Mouse (Mus musculus) gastrocnemius, adult 8-10 months (tissue): ENCODE results near the gene Pih1d1. TPM values are rescaled to one million over a fixed set of nuclear protein-coding genes. Genes with fewer than 3 reads are reported as not detected.

Experiments
- DNase-seq, 2 experiments: peaks; one replicate each; pipeline ENCODE4 v3.0.0; 2022; ENCODE audit warnings: low spot score in 2 of 2
- total RNA-seq, 4 experiments: library from RNA; stranded (reverse); gene quantifications; 2 replicates each; pipeline ENCODE4 v1.2.4; 2022

Pih1d1 gene
- total RNA-seq, 4 experiments from 2014 or later: 34.6 to 42.1 (median 38.3) TPM

DNA sequence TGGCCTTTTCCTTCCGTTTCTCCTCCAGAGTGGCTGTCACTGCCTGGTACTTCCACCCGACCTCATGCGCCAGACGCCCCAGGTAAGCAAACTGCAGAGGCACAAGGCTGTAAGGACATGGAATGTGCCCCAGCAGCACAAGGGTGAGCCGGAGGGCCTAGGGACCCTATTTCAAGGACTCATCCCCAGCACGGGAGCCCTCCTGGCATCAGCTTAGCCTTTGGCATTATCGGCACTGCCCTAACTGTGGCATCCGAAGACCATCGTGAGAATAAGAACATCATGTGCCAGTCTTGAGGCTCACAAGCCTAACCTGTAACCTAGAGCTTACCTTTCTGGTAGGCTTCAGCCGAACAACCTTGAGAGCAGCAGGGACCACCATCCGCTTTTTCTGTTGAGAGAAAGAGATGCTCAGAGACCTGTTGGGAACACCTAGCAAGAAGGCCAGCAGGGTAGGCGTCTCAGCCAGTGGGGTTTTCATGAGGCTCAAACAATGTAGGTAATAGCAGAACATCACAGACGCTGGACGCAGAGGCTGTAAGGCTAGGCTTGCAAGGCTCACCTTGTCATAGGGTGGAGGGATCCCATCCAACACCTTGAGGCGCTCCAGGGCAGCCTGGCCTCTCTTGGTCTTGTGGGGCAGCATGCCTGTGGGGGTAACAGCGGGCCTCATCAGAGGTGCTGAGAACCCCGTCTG is 27.8 kb upstream of the Pih1d1 start:
- DNase-seq: no peak

DNA sequence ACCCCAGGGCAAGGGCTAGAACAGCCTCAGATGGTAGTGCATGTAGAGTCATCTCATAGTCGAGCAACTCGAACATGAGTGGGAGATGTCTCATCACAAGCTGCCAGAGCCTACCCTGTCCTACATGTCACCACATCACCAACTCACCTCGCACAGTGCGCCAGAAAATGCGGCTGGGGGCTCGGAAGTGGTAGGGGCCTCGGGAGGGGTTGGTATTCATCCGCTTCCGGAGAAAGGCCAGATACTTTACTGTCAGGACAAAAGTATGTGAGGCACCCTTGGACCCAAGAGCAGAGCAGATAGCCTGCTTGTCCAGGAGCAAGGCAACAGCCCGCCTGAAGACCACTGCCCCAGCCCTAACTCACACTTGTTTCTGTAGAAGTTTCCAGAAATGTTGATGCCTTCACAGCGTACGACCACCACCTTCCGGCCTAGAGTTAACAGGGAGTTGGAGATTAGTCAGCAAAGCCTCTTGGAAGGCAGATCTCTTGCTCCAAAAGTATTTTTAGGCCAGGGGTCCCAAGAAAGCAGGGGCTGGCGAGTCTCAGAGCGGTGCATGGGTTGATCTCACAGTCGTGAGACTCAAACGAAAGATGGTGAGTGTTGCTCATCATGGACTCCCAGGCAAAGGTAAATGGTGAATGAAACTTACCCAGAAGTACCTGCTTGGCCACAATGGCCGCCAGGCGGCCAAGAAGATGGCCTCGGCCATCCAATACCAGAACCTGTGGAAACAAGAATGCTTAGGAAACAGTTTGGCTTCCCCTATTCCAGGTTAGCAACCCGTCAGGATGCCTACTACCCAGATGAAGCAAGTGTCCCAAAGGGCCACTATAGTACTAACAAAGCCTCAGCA is 27.0 kb upstream of the Pih1d1 start:
- DNase-seq: no peak

DNA sequence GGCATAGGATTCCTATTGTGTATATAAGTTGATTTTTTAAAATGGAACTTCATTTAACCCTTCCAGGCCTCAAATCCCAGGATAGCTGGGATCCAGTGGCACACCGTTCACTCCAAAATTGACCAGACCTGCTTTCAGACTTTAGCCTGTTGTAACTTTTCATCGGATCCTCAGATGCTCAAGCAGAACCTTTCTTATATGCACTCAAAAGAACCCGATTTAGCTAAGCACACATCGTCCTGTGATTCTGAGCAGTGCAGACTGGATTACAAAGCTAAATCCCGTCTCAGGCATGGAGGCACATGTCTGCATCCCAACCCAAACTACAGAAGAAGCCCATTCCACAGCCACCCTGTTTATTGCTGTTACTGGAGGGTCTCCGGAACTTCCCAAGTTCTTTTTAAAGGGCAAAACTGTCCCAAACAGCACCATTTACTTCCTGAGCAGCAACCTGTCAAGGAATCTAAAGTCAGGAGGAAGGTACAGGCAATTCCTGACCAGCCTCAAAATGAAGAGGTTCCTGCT is 26.3 kb upstream of the Pih1d1 start:
- no peak for DNase-seq

DNA sequence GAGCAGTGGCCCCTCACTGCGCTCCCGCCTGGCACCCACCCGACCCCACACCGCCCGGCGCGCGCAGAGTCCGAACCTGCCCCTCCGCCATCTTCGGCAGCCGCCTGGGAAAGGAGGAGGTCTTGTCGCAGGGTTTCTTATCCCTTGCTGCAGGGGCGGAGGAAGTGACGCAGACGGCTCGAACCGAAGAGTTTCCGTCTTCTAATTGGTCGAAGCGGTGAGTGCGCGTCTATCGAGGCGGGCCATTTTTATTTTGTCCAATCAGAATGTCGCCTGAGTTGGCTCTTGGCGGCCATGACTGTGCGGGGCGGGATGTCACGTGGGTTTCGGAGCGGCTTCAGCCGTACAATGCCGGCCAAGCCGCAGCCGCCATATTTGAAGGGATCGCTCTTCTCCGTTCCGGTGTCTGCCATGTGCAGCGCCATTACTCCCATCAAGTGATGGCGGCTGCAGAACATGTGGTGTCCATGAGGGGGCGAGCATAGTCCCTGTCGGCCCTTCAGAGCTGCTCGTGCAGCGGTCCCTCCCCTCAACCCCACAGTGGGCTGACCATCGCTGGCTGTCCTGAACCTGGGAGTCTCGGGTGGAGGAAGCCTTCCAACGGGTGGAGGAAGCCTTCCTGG is 25.4 kb upstream of the Pih1d1 start, which contains the start of gene Rpl13a:
Gene Rpl13a (minus strand): TSS at position 138 of the 623 bp plus-strand sequence.
- DNase-seq: peak; percentile 98 to 99

DNA sequence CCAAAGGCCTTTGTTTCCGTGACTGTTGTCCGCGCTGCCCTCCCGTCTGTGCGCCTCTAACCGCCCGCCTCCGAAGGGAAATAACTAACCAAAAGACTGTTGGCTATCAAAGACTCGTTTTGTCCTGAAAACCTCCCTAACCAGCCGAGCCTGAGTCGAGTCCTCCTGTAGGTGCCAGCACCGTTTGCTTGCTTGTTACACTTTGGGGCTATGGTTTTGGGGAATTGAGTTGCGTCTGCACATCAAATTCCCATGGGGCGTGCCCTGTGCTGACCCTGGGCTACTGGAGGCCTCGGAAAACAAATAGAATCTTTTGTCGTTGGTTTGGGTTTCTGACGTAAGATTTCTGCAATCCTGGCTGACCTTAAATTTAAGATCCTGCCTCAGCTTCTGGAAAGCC is 24.8 kb upstream of the Pih1d1 start:
- DNase-seq: no peak

DNA sequence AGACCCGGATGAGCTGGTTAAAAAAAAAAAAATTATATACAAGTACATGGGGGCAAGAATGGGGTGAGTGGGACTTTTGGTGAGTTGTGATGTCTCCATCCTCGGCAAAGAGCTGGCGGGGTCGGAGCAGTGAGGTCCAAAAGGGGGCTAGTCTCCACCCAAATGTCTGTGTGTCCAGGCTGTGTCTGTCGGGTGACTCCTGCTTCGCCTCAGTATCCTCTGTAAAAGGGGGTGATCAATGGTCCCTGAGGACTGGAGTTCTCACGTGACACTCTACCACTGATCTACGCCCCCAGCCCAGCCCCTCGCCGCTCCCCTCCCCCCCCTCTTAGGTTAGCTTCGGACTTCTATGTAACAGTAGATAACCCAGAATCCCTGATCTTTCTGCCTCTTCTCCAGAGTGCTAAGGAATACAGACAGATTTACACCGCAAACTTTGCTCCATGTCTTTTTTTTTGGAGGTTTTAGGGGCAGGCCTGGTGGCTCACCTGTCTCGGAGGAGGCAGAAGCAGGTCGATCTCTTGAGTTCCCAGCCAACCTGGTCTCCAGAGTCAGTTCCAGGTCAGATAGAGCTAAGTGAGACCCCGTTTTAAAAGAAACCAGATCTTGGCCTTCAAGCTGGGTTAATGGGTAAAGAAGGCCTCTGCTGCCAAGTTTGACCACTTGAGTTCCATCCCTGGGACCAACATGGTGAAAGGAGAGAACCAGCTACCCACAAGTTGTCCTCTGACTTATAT is 24.2 kb upstream of the Pih1d1 start:
- no peak for DNase-seq

DNA sequence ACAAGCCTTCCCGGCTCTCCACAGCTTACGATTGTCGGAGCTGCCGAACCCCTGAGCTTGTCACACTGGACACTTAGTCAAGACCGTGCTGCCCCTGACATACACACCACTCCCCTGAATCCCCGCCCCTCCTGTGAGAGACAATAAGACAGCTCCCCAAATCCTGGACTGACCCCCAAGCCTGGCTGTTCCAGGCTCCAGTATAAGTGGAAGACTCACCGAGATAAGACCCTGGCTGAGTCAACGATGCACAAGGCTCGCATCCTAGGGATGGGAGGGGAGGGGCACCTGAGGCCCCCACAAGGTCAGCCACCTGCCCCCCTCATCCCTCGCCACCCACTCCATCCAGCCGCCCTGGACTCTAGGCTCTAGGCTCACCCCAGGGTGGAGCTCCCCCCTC is 22.3 kb upstream of the Pih1d1 start:
- DNase-seq: no peak

DNA sequence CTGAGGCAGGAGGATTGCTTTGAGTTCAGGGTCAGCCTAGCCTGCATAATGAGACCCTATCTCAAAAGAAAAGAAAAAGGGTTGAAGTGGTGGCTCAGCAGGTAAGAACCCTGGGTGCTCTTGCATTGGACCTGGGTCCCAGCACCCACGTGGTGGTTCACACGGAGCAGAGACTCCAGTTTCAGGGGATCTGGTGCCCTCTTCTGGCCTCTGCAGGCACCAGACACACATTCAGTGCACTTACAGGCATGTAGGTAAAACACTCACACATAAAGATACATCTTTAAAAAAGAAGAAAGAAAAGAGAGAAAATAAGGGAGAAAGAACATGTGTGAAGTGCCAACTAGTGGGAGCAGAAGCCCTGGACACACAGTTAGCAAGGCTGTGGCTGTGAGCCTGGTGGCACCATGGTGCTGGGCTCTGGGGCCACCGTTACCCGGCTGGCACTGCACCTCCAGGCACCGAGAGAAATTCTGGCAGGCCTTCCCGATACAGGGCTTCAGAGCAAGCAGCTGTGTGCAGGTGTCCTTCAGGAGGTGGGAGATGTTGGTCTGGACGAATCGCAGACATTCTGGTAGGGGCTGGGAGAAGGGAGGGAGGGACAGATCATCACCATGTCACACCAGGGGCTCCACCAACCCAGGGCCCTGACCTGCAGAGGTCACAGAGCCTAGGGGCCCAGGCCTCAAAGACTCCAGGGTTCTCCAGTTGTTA is 20.5 kb upstream of the Pih1d1 start:
- DNase-seq: no peak

DNA sequence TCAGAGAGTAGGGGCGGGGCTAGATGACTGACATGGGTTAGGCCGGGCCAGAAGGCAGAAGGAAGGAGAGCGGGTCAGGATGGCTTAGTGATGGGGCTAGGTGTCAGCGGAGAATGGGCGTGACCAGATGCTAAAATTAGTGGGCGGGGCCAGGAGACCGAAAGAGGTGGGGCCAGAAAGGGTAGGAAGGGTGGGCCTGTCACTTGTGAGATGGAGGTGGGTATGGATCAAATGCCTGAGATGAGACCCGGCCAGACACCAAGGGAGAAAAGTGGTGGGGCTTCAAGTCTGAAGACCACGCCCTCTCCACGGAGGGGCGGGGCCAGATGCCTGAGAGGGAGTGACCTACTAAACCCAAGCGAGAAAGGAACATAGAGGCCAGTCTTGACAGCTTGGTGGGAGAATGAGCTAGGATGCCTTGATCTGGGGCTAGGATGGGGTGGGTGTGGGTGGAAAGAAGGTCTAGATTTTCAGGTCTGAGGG is 19.5 kb upstream of the Pih1d1 start:
- DNase-seq: no peak

DNA sequence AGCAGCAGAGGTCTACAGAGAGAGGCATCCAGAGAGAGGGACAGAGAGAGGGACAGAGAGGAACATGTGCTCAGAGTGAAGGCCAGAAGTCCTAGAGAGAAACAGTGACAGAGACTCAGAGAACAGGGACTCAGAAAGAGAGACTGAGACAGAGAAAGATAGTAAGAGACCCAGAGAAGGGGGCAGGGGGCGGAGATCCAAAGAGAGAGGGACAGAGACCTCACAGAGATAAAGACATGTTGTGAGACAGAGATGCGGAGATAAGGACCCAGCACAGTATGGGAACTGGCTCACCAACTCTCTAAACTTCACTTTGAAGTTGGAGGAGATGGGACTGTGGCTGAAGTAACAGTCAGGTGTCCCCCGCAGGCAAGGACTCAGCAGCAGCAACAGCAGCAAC is 18.7 kb upstream of the Pih1d1 start:
- DNase-seq: no peak

DNA sequence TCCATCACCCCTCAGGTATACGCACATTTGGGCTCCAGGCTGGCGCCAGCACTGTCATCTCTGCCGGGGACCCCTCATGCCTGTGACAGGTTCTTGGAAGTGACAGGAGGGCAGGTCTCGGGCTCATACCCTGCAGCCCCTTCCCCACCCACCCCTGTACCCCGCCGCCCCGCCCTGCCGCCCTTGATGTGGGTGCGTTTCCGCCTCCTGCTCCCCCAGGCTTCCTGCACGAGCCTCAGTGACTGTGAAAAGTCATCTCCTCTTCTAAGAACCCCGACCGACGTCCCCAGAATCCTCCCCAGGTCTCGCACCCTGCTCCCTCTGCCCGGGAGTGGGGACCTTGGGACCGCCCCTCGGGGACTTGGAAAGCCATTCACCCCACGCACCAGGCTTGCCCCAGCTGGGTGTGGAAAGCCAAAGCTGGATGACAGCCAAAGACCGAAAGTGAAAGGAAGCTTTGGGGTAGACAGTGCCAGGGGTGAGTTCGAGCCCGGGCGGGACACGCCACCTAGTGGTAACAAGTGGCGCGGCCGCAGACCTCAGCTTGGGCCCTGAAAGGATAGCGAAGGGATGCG is 18.0 kb upstream of the Pih1d1 start, which contains the start of the genes Gm45713 and Flt3l:
Gene Gm45713 (minus strand): TSS at position 239 of the 575 bp plus-strand sequence.
Gene Flt3l (minus strand): TSS at position 440 of the 575 bp plus-strand sequence.
- peak; percentile 88 to 89 for DNase-seq

DNA sequence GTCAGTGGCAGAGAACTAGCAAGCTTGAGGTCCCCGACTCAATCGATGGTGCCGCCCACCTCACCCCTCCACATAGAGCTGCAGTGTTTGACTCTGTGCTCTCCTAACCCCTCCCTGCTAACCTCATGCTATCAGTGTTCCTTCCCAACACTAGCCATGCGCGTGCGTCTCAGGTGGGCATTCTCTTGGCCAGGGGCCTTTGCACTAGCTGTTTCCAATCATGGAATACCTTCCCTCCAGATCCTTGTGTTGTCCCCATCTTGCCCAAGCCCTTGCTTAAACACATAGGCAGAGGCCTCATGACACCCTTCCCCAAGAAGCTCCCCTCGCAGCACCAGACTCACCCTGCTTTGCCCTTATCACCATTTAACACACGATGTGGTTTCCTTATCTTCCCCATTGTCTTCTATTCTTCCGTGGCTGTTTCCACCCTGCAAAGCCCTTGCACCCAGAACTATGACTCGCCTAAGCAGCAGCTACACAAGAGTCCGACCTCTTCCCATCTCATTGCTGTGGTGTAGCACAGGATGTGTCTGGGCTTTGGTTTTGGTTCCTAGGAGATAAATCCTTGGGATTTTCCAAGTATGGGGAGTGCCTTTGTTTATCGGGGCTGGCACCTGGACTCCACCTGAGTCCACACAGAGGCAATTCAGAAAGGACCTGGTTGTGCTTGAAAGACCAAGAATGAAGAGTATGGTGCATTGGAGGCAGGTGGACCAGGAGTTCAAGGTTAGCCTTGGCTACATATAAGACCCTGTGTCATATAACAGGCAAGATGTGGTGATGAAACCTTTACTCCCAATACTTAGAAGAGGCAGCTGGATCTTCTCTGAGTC is 16.7 kb upstream of the Pih1d1 start:
- no peak for DNase-seq

DNA sequence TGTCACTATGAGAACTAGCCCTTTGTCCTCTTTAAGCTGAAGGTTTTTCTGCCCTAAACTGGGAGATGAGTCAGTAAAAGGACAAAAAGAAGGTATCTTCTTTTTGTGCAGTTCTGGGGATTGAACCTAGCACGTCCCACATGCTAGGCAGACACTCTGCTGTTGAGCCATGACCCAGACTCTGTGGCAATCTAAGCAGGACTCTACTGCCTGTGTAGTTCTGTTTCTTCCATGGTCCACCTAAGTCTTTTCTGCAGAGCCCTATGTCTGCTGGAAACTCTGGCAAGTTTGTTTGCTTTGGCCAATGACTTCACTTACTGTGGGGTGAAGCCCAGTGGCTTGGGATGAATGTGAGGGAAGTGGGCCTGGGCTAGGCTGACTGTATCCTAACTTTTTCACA is 15.7 kb upstream of the Pih1d1 start:
- no peak for DNase-seq

DNA sequence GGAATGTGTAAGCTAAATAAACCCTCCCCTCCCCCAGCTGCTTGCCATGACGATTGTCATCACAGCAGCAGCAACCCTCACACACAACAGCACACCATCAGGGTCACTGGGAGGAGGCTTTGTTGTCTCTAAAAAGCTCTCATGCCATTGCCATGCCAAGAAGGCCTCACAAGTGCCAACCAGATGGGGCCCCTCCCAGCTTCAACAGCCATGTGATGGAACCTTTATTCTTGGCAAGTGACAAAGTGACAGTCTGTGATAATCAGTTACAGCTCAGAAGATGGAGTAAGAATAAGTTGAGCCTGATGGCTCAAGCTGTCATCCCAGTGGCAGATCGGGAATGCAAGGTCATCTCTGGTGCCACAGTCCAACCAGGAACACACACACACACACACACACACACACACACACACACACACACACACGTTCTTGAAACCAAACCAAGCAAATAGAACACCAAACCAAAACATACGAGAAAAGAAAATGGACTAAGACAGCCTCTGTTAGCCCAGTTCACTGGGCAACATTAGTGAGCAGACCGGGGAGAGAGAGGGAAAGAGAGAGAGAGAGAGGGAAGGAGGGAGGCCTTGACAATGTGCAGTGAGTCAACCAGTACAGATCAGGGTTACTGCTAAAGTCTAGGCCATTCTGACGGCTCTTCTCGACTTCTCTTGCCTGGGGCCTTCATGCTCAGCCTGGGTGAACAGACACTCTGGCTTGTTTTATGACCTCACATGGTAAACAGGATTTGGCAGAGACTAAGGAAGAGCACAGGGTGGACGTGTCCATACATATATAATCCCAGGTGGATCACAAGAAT is 14.0 kb upstream of the Pih1d1 start:
- no peak for DNase-seq

DNA sequence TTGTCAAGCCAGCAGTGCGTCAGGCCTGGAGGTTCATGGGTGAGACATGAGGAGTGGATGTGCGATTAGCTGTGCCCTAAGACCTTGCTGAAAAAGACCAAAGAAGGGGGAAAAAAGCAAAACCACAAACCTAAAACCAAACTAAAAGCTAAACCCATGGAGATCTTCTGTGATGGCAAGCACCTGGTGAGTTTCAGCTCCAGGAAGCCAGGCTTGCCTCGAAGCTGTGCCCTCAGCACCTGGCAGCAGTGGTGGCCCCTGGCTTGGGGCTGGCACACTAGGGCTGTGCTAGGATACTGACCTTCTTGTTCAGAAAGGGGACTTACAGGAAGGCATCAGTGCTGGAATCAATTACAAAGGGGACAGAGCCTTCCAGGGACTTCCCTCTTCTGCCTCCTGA is 12.8 kb upstream of the Pih1d1 start:
- no peak for DNase-seq

DNA sequence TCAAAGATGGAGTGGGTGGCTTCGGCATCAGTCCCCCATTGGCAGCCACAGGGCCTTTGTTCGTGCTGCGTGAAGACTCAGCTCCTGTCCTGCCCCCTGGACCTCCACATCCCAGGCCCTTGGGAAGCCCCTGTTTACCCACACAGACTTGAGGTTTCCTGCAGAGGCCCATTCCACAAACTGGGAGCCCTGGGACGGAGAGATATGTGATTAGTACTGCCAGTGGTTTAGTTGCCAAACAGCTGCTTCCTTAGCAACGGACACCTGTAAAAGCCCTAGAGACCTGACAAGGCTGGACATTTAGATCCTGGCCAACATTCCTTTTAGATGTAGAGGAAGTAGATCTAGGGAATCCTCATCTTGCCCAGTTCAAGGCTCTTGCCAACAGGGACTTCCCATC is 12.2 kb upstream of the Pih1d1 start:
- no peak for DNase-seq

DNA sequence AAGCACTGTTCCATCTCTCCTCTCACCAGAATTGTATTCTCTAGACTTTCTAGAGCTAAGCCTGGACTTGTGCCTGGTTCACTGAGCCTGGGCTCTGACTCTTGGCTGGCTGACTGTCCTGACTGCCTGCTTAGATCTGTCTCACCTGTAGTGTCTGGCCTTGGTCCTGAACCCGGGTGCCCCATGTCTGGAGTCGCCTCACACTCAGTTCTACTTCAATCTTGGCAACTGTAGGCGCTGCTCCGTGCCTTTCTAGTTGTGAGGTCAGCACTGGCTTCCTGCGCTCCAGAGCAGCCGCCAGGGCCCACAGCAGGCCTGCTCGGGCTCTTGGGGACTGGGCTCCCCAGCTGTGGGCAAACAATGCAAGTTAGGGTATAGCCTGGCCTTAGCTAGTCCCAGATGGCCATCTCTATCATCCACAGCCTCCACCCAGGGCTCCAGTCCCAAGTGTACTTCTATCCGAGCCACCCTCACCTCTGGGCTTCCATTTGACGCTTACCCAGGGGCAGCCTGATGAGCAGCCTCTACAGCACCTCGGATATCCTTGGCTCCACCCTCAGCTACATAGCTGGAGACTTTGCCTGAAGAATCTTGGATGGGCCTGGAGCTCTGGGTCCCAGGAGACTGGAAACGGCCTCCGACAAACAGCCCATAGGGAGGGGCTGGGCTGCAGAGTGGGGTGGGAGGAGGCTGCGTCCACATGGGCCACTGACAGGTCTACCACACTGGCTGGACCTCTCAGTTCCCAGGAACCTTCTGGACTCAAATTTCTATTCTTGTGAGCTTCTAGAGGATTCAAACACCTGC is 9.5 kb upstream of the Pih1d1 start:
- no peak for DNase-seq
